Mouse (Mus musculus): ENCODE data around the gene Rpl9-ps1. TPM values are rescaled to one million over a fixed set of nuclear protein-coding genes. Genes with fewer than 3 reads are reported as not detected.

The Rpl9-ps1 gene
- total RNA-seq (2017), result 9.7 TPM in 1 of 2 replicates, not detected in the other

- no peak for ATAC-seq (replicated peaks in 1 of 2; ENCODE audit: insufficient read depth in 1 of 2, low FRiP score in 2 of 2, low TSS enrichment in 1 of 2, low read depth in 1 of 2, poor library complexity in 2 of 2, severe bottlenecking in 2 of 2)
These were observed at the start of gene Rpl9-ps1 for GRCm38 (mm10) chr11:83645521-83645920. Gene Rpl9-ps1, minus strand, starts transcription at chr11:83645621.

- no peak for ATAC-seq (replicated peaks in 1 of 2; ENCODE audit: insufficient read depth in 1 of 2, low FRiP score in 2 of 2, low TSS enrichment in 1 of 2, low read depth in 1 of 2, poor library complexity in 2 of 2, severe bottlenecking in 2 of 2)
These were observed 46.6 kb upstream of the Rpl9-ps1 start for GRCm38 (mm10) chr11:83692008-83692407.

GRCm38 (mm10) chr11:83689918-83690317, 44.5 kb upstream of the Rpl9-ps1 start:
- no peak for ATAC-seq (replicated peaks in 1 of 2; ENCODE audit: insufficient read depth in 1 of 2, low FRiP score in 2 of 2, low TSS enrichment in 1 of 2, low read depth in 1 of 2, poor library complexity in 2 of 2, severe bottlenecking in 2 of 2)

GRCm38 (mm10) chr11:83675665-83676064, 30.2 kb upstream of the Rpl9-ps1 start:
- ATAC-seq (replicated peaks in 1 of 2; ENCODE audit: insufficient read depth in 1 of 2, low FRiP score in 2 of 2, low TSS enrichment in 1 of 2, low read depth in 1 of 2, poor library complexity in 2 of 2, severe bottlenecking in 2 of 2), result no peak

GRCm38 (mm10) chr11:83671743-83672142, 26.3 kb upstream of the Rpl9-ps1 start:
- no peak for ATAC-seq (replicated peaks in 1 of 2; ENCODE audit: insufficient read depth in 1 of 2, low FRiP score in 2 of 2, low TSS enrichment in 1 of 2, low read depth in 1 of 2, poor library complexity in 2 of 2, severe bottlenecking in 2 of 2)

GRCm38 (mm10) chr11:83663532-83663931, 18.1 kb upstream of the Rpl9-ps1 start:
- peak; percentile 12 to 53; a peak in 2 of 4 replicates for ATAC-seq (replicated peaks in 1 of 2; ENCODE audit: insufficient read depth in 1 of 2, low FRiP score in 2 of 2, low TSS enrichment in 1 of 2, low read depth in 1 of 2, poor library complexity in 2 of 2, severe bottlenecking in 2 of 2)

- peak; percentile 48 to 56 for ATAC-seq (replicated peaks in 1 of 2; ENCODE audit: insufficient read depth in 1 of 2, low FRiP score in 2 of 2, low TSS enrichment in 1 of 2, low read depth in 1 of 2, poor library complexity in 2 of 2, severe bottlenecking in 2 of 2)
These were observed 16.8 kb upstream of the Rpl9-ps1 start, which contains the start of gene Ccl4 for GRCm38 (mm10) chr11:83662204-83662603. Gene Ccl4, plus strand, starts transcription at chr11:83662584.

- peak; percentile 39 to 49; a peak in 3 of 4 replicates for ATAC-seq (replicated peaks in 1 of 2; ENCODE audit: insufficient read depth in 1 of 2, low FRiP score in 2 of 2, low TSS enrichment in 1 of 2, low read depth in 1 of 2, poor library complexity in 2 of 2, severe bottlenecking in 2 of 2)
These were observed 13.4 kb upstream of the Rpl9-ps1 start for GRCm38 (mm10) chr11:83658797-83659196.

- ATAC-seq (replicated peaks in 1 of 2; ENCODE audit: insufficient read depth in 1 of 2, low FRiP score in 2 of 2, low TSS enrichment in 1 of 2, low read depth in 1 of 2, poor library complexity in 2 of 2, severe bottlenecking in 2 of 2), result no peak
These were observed 12.1 kb upstream of the Rpl9-ps1 start for GRCm38 (mm10) chr11:83657508-83657907.

GRCm38 (mm10) chr11:83654606-83655005, 9.2 kb upstream of the Rpl9-ps1 start:
- ATAC-seq (replicated peaks in 1 of 2; ENCODE audit: insufficient read depth in 1 of 2, low FRiP score in 2 of 2, low TSS enrichment in 1 of 2, low read depth in 1 of 2, poor library complexity in 2 of 2, severe bottlenecking in 2 of 2), result no peak

GRCm38 (mm10) chr11:83649305-83649841, 4.0 kb upstream of the Rpl9-ps1 start, which contains the start of gene Ccl3:
Gene Ccl3, minus strand, starts transcription at chr11:83649355.
- ATAC-seq (replicated peaks in 1 of 2; ENCODE audit: insufficient read depth in 1 of 2, low FRiP score in 2 of 2, low TSS enrichment in 1 of 2, low read depth in 1 of 2, poor library complexity in 2 of 2, severe bottlenecking in 2 of 2), result peak; percentile 60 to 78

GRCm38 (mm10) chr11:83646356-83647149, 1.1 kb upstream of the Rpl9-ps1 start:
- ATAC-seq (replicated peaks in 1 of 2; ENCODE audit: insufficient read depth in 1 of 2, low FRiP score in 2 of 2, low TSS enrichment in 1 of 2, low read depth in 1 of 2, poor library complexity in 2 of 2, severe bottlenecking in 2 of 2), result no peak

GRCm38 (mm10) chr11:83641216-83641615, 4.2 kb downstream of the Rpl9-ps1 start:
- ATAC-seq (replicated peaks in 1 of 2; ENCODE audit: insufficient read depth in 1 of 2, low FRiP score in 2 of 2, low TSS enrichment in 1 of 2, low read depth in 1 of 2, poor library complexity in 2 of 2, severe bottlenecking in 2 of 2), result no peak

GRCm38 (mm10) chr11:83640141-83640540, 5.3 kb downstream of the Rpl9-ps1 start:
- peak; percentile 95 to 96 for ATAC-seq (replicated peaks in 1 of 2; ENCODE audit: insufficient read depth in 1 of 2, low FRiP score in 2 of 2, low TSS enrichment in 1 of 2, low read depth in 1 of 2, poor library complexity in 2 of 2, severe bottlenecking in 2 of 2)

GRCm38 (mm10) chr11:83639533-83639932, 5.9 kb downstream of the Rpl9-ps1 start:
- ATAC-seq (replicated peaks in 1 of 2; ENCODE audit: insufficient read depth in 1 of 2, low FRiP score in 2 of 2, low TSS enrichment in 1 of 2, low read depth in 1 of 2, poor library complexity in 2 of 2, severe bottlenecking in 2 of 2), result peak; percentile 33 to 43; a peak in 3 of 4 replicates

GRCm38 (mm10) chr11:83638934-83639333, 6.5 kb downstream of the Rpl9-ps1 start:
- ATAC-seq (replicated peaks in 1 of 2; ENCODE audit: insufficient read depth in 1 of 2, low FRiP score in 2 of 2, low TSS enrichment in 1 of 2, low read depth in 1 of 2, poor library complexity in 2 of 2, severe bottlenecking in 2 of 2), result no peak

- no peak for ATAC-seq (replicated peaks in 1 of 2; ENCODE audit: insufficient read depth in 1 of 2, low FRiP score in 2 of 2, low TSS enrichment in 1 of 2, low read depth in 1 of 2, poor library complexity in 2 of 2, severe bottlenecking in 2 of 2)
These were observed 8.6 kb downstream of the Rpl9-ps1 start for GRCm38 (mm10) chr11:83636742-83637235.

GRCm38 (mm10) chr11:83634898-83635297, 10.5 kb downstream of the Rpl9-ps1 start:
- no peak for ATAC-seq (replicated peaks in 1 of 2; ENCODE audit: insufficient read depth in 1 of 2, low FRiP score in 2 of 2, low TSS enrichment in 1 of 2, low read depth in 1 of 2, poor library complexity in 2 of 2, severe bottlenecking in 2 of 2)
